In the genomic region with DNA sequence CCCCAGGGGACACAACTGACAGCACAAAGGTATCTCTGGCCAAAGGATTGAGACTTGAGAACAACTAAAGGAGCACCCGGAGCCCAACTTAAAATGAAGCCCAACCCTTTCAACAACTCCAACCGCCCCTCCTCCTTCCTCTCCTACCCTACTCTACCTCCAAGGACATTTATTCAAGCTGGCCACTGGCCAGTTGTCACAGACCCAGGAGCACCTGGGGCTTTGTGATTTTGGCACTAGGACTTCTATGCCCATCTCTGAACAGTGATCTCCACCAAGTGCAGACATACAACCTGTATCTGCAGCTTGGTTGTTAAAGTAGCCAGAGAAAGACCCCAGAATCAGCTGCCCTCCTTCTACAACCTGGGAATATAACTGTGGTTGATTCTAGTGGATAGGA, we compare ENCODE assay signal across 16 mouse cellular contexts.
A peak's percentile ranks its signal among the peaks of the same experiment; 100 is the strongest.
DNase-seq lines count a peak whose midpoint lies in the region; ATAC-seq and TF ChIP-seq lines count a peak whose summit lies in the region.
"Had no signal": no experiment of that assay in that cellular context is flagged by ENCODE, and none has a peak within 500 bp of the region (broad histone marks: within the 10 kb centered on the region; RNA-seq: fewer than 3 reads in every experiment).

No protein-coding gene starts in this region.

- H3K27me3 ChIP-seq in heart, embryonic 15.5 days = no peaks in the 10 kb centered on the region
- H3K27me3 ChIP-seq: embryonic facial prominence, embryonic 15.5 days; forebrain, embryonic 13.5 days; limb, embryonic 12.5 days; neural tube, embryonic 13.5 days had no signal

- DNase-seq in heart, postnatal 36 days = no peak
- peak; percentile 30 to 53 for DNase-seq in lung, adult 18-20 months
- no peak for DNase-seq in lung, adult 2 months
- DNase-seq in kidney, postnatal 25 days = peak; percentile 44 to 68
- no peak for DNase-seq in gastrocnemius, postnatal 25 days
- DNase-seq in gastrocnemius, postnatal 36 days = no peak
- DNase-seq: adrenal gland, postnatal 10 days; cerebellum, adult 2 months had no signal

- no peak overlapping the region for H3K9ac ChIP-seq in heart, embryonic 15.5 days
- H3K9ac ChIP-seq: embryonic facial prominence, embryonic 15.5 days; forebrain, embryonic 13.5 days; limb, embryonic 12.5 days; liver, embryonic 14.5 days; neural tube, embryonic 13.5 days had no signal

- no peaks in the 10 kb centered on the region for H3K9me3 ChIP-seq in heart, embryonic 15.5 days (replicated peaks)
- H3K9me3 ChIP-seq: embryonic facial prominence, embryonic 15.5 days; forebrain, embryonic 13.5 days; limb, embryonic 12.5 days; neural tube, embryonic 13.5 days had no signal

- peak overlapping the region; percentile 53; the same call in 1 of the 2 replicates for H3K27ac ChIP-seq in heart, embryonic 15.5 days
- H3K27ac ChIP-seq: embryonic facial prominence, embryonic 15.5 days; forebrain, embryonic 13.5 days; hindbrain, postnatal 0 days; left cerebral cortex, adult 2 months; limb, embryonic 12.5 days; liver, embryonic 14.5 days; neural tube, embryonic 13.5 days had no signal

- H3K36me3 ChIP-seq in heart, embryonic 15.5 days = no peaks in the 10 kb centered on the region
- H3K36me3 ChIP-seq: embryonic facial prominence, embryonic 15.5 days; limb, embryonic 12.5 days; neural tube, embryonic 13.5 days had no signal

- no peak overlapping the region for H3K4me3 ChIP-seq in heart, embryonic 15.5 days
- no peak overlapping the region for H3K4me3 ChIP-seq in lung, adult 2 months (replicated peaks; ENCODE audit: extremely low read depth, low read depth, low read length)
- H3K4me3 ChIP-seq: embryonic facial prominence, embryonic 15.5 days; forebrain, embryonic 13.5 days; left cerebral cortex, adult 2 months; limb, embryonic 12.5 days; neural tube, embryonic 13.5 days had no signal

- intact Hi-C loops in heart, postnatal 36 days (cut with DNase I) = no loop called here
- intact Hi-C loops in gastrocnemius, postnatal 36 days (cut with DNase I) = no loop called here

- ATAC-seq in heart, embryonic 15.5 days (replicated peaks; ENCODE audit: insufficient number of reproducible peaks, insufficient read depth, low FRiP score, low read depth) = peak; percentile 23; the same call in 1 of the 2 replicates
- ATAC-seq: forebrain, embryonic 13.5 days; hindbrain, postnatal 0 days had no signal

- 0 out of 2 replicates have a peak overlapping the region, but pooled peaks have one; percentile 10 for H3K4me2 ChIP-seq in heart, embryonic 15.5 days
- H3K4me2 ChIP-seq: embryonic facial prominence, embryonic 15.5 days; forebrain, embryonic 13.5 days; limb, embryonic 12.5 days; neural tube, embryonic 13.5 days had no signal

- no peak for TF ChIP-seq POLR2A in lung, adult 2 months (IDR thresholded peaks at IDR 0.05; ENCODE audit: borderline replicate concordance, extremely low read depth, low read depth, low read length)

- no peak for TF ChIP-seq CTCF in lung, adult 2 months (IDR thresholded peaks at IDR 0.05; ENCODE audit: insufficient read depth, low read length)

- H3K4me1 ChIP-seq in heart, embryonic 15.5 days (replicated peaks) = peaks cover 67% of the 10 kb centered on the region
- H3K4me1 ChIP-seq in lung, adult 2 months (ENCODE audit: control insufficient read depth, insufficient read depth, low read length) = peaks cover 24% of the 10 kb centered on the region

- 13% methylated on average over 2 of the region's 2 CpGs for WGBS in heart, embryonic 15.5 days
- WGBS in lung, adult 2 months = 46% methylated on average over 2 of the region's 2 CpGs

Comparison
In these comparisons a context has a peak if more than half of its experiments do, and no peak if none do; other contexts are left out.
1. DNase-seq: peak in lung, adult 18-20 months (2 of 2) and kidney, postnatal 25 days (2 of 2); none in heart, postnatal 36 days (0 of 2), lung, adult 2 months (single experiment), gastrocnemius, postnatal 25 days (single experiment) and gastrocnemius, postnatal 36 days (0 of 2).